Mouse (Mus musculus): ENCODE results near the gene Wdr78.

The Wdr78 gene

DNA sequence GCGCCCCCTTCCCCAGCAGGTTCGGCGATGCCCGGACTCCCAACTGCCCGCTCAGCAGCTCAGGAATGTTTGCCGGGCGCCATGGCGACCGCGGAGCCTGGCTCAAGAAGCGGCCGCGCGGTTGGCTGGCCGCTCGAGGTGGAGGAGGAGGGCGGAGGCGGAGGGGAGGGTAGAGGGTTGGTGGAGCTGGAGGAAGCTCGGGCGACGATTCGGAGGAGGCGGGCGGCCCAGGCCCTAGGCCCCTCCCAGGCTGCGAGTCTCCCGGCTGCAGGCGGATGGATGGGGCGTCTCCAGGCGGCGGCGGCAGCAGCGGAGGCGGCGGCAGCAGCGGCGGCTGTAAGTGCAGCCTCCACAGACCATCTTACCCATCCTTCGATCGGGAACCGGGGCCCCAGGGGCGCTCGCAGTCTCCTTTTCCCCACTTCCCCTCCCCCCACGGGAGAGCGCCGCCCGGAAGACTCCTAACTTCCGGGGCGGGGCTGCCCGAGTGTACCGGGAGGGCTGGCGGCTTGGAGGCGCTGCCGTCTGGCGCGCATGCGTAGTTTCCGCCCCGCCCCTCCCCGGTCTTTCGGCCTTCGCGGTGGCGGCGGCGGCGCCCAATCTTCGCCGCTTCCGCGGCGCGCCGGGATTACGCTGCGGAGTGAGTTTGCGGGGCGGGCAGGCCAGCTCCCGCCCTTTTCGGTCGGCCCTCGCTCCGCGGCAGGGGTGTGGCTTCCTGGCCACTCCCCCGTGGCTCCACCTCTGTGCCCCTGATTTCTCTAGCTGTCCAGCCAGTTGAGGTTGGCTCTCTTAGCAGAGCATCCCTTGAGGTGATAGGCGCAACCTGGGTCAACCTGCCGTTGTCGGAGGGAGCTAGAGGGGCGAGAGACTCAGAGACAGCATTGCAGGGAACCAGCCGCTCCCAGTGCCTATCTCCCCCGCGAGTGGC lies at the start of gene Wdr78, which contains the start of gene Mier1:
Gene Wdr78 (minus strand): TSS at position 372 of the 928 bp plus-strand sequence.
Gene Mier1 (plus strand): TSS at position 207 of the 928 bp plus-strand sequence.
- DNase-seq (ENCODE audit: extremely low read depth, low read depth), result peak; percentile 76

DNA sequence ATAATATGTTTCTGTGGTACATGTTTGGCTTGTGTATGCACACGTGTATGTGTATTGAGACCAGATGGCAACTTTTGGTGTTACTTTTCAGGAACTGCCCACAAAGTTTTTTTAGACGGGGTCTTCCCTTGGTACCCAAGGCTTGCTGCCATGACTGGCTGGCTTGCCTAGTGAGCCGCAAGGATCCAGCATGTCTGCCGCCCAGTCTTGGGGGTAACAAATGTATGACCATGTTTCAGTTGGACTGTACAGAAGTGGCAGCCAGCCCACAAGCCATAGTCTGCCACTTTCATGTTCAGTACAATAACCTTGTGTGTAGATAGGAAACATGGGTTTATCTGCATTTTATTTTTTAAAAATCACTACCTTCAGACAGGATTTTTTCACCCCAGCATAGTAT lies 44.4 kb upstream of the Wdr78 start:
- DNase-seq (ENCODE audit: extremely low read depth, low read depth), result no peak

- no peak for DNase-seq (ENCODE audit: extremely low read depth, low read depth)
These were observed 37.6 kb upstream of the Wdr78 start for GRCm38 (mm10) chr4:103151946-103152345.

DNA sequence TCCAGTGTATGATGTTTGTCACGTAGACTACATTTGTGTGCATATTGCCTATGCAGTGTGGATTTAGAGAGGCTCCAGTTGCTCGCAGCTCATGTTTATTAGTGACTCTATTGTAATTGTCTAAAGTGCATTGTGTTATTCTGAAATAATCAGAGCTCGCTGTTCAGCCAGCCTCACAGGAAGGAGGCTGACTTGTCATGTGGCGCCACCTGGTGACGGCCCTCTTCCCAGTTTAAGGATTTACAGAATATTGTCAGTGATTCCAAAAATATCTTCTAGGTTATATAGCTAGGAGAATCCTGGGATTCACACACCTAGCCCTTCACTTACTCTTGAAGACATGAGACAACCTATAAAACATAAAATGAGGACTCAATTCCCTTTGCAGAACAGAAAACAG lies 32.0 kb upstream of the Wdr78 start:
- no peak for DNase-seq (ENCODE audit: extremely low read depth, low read depth)

GRCm38 (mm10) chr4:103136946-103137345 lies 22.6 kb upstream of the Wdr78 start:
- DNase-seq (ENCODE audit: extremely low read depth, low read depth), result no peak

DNA sequence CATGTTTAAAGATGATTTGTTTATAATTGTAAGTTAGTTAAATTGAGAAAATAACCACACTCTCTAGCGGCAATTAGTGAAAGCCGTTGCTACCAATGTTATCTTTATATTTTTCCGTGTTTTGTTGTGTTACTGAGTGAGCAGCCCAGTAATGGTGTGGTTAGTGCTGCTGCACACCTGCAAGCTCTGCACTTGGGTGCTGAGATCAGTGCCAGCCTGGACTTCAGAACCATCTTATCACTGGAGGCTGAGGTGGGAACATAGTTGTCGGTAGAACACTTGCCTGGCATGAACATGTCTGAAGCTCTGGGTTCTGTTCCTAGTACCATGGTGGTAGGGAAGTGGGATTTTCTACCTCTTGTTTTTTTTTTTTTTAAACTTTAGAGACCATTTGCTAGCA lies 12.2 kb upstream of the Wdr78 start:
- DNase-seq (ENCODE audit: extremely low read depth, low read depth), result no peak

DNA sequence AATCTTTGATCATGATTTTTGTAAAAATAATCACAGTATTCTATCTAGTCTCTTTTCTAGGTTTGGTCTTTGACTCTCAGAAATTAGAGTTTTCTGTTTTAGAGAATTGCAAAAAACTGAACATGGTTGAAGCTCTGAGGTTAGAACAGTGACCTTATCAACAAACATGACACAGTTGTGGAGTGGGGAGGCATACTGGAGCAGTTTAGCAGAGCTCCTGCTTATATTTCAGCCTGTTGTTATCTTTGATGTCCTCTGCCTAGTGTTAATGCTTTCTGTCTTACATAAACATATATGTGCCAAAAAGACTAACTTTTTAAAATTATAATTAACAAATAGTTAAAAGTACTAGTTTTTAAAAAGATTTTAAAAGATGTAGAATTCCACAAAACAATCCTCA lies 9.3 kb upstream of the Wdr78 start:
- DNase-seq (ENCODE audit: extremely low read depth, low read depth), result peak; percentile 26

GRCm38 (mm10) chr4:103123086-103123485 lies 8.7 kb upstream of the Wdr78 start:
- DNase-seq (ENCODE audit: extremely low read depth, low read depth), result no peak

DNA sequence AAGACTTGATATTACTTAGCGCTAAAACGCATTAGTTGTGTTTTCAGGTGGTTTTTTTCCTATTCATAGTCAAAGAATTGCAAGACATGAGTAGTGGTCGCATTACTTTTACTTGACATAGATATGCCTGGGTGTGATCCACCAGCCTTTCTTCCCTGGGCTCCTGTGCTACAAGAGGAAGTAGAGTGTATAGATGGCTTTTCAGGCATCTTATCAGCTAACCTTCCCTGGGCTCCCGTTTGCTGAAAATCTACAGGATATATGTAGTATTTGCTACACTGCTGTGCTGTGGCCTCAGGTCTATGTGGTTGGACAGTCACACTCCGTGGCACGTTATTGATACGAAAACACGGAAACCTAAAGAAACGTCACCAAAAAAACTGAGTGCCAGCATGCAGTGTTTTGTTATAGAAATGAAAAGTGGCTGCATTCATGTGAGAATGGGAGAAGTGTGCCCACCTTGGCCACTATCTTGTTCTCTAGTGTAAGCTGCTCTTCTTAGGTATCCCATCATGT lies 6.6 kb upstream of the Wdr78 start:
- peak; percentile 64 for DNase-seq (ENCODE audit: extremely low read depth, low read depth)

- DNase-seq (ENCODE audit: extremely low read depth, low read depth), result no peak
These were observed 6.0 kb upstream of the Wdr78 start for GRCm38 (mm10) chr4:103120395-103120794.

- peak; percentile 66 for DNase-seq (ENCODE audit: extremely low read depth, low read depth)
These were observed 5.7 kb upstream of the Wdr78 start for GRCm38 (mm10) chr4:103120028-103120384.

- DNase-seq (ENCODE audit: extremely low read depth, low read depth), result no peak
These were observed 5.1 kb upstream of the Wdr78 start for GRCm38 (mm10) chr4:103119229-103120027.

DNA sequence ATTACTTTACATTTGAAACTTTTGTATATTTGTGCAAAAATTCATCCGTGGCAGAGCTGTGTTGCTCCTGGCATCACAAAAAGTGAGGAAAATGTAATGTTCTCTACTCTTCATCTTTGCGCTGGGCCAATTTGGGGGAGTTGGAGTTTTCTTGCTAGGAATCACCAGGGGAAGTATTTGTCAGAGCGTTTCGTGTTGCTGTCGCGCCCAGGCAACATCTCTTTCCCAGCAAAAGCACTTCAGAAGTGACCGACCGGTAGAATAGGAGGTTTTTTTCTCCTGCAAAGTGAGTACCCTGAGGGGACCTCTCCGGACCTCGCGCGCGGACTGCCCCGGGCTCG lies 4.5 kb upstream of the Wdr78 start:
- no peak for DNase-seq (ENCODE audit: extremely low read depth, low read depth)

DNA sequence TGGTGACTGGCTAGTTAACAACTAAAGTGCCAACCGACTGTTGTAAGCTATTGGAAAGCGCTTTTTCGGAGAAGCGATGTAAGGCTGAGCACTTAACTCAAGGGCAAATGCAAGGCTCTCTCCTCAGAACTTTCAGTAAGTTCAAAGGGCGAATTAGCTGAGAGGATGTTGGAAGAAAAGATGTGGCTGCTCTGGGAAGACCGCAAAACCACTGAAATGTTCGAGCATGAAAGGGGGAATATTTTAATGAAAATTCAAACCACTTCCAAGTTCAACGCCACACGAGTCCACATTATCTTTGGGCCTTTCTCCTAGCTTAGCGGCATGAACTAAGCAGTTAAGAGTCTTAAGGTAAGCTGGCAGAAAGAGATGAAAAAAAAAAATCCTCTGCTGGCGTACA lies 953 bp downstream of the Wdr78 start:
- no peak for DNase-seq (ENCODE audit: extremely low read depth, low read depth)

DNA sequence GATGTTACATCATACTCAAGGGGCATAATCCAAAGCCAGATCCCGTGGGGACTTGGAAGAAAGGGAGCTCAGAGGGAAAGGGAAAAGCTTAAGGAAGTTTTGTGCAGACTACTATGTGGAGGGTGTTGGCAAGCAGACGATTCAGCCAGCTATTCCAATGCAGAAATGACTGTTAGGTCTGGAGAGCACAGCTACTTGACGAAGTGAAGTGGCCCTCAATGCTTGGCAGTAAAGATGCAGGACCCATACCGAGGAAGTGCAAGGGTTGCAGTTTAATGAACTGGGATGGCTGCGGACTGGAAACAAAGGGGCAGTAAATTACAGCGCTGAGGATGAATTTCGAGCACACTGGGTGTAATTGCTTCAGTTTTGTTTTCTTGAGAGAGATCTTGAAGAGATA lies 1.7 kb downstream of the Wdr78 start:
- DNase-seq (ENCODE audit: extremely low read depth, low read depth), result no peak

GRCm38 (mm10) chr4:103098532-103098931 lies 15.8 kb downstream of the Wdr78 start:
- no peak for DNase-seq (ENCODE audit: extremely low read depth, low read depth)

GRCm38 (mm10) chr4:103095921-103096320 lies 18.4 kb downstream of the Wdr78 start:
- no peak for DNase-seq (ENCODE audit: extremely low read depth, low read depth)

- no peak for DNase-seq (ENCODE audit: extremely low read depth, low read depth)
These were observed 29.1 kb downstream of the Wdr78 start for GRCm38 (mm10) chr4:103085237-103085636.

DNA sequence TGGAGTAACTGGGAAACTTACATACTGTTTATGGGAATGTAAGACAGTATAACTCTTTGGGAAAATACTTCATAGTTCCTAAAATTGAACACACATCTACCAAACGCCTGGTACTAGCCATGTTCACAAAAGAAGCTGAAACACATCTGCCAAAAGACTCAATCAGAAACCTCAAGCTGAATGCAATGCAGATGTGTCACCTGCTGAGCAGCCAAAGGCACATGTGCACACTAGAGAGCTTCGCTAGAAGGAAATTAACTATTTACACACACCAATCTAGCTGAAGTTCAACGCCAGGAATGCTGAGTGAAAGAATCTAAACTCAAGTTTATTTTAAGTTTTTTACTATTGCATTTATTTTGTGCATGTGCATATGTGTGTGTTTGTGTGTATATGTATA lies 43.7 kb downstream of the Wdr78 start:
- no peak for DNase-seq (ENCODE audit: extremely low read depth, low read depth)

DNA sequence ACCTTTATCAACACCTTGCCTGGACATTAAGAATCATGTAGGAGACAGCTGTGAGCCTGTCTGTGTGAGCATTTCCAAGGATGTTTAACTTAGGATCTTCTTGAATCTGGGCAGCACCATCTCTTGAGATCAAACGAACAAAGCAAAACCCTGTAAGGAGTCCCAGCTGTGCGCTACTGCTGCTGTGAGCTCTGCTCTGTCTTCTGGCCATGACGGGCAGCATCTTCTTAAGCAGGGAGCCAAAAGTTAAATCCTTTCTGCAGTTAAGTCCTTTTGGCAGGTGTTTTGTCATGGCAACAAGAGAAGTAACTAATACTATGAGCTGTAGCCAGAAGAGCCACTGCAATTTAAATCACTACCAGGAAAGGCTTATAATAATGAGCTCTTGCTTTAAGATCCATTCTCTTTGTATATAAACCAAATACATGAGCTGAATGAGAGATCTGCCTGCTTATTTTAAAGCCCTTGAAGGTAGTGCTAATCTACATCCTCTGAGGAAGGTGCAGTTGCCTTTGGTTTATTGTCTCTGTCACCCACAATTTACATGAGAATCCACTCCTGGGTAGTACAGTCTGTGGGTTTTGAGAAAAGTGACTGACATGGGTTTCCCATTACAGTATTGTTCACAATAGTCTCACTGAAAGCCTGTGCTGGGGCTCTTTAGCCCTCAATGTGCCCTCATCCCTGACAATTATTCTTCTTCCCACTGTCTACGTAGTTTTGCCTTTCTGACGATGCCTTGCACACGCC lies 46.3 kb downstream of the Wdr78 start:
- no peak for DNase-seq (ENCODE audit: extremely low read depth, low read depth)

DNA sequence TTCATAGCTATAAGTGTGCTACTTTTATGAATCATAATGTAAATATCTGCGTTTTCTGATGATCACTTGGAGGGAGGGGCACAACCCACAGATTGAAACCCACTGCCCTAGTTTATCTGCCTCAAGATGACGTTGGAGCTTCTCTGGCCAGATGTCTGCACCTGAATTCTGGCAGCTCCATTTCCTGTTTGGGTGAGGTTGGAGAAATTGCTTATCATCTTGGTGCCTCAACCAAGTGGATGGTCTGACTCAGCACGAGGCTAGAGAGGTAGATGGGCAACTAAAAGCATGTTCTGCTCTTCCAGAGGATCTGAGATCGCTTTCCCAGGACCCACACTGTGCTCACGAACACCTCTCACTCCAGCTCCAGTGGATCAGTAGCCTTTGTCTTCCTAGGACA lies 49.4 kb downstream of the Wdr78 start:
- no peak for DNase-seq (ENCODE audit: extremely low read depth, low read depth)

DNA sequence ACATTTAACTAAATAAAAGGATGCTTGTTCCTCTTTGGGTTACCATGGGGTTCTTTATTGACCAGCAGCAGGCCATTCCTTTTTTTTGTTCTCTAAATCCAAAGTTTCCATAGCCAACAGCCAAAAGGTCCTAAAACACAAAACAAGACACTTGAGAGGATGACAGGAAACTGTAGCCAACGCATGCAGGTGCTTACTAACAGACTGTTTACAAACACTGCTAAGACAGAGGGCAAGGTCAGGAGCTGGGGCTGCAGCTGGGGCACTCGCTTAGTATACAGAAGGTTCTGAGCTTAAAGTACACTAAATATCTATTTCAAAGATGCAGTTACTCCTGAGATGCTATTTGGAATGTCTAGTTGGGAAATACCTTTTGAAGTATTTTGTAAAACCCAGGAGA lies 49.9 kb downstream of the Wdr78 start:
- DNase-seq (ENCODE audit: extremely low read depth, low read depth), result no peak
